Mouse (Mus musculus): ENCODE measurements around the gene Dnajc8.

GRCm38 (mm10) chr4:132583781-132584180 is 48.4 kb downstream of the Dnajc8 start:
- TF ChIP-seq CTCF (IDR thresholded peaks at IDR 0.05; ENCODE audit: insufficient read depth, low read length) (no peak), POLR2A (IDR thresholded peaks at IDR 0.05; ENCODE audit: borderline replicate concordance, extremely low read depth, low read depth, low read length) (no peak)

Data from lung, adult 2 months (tissue).